Mouse (Mus musculus): Measurements from ENCODE around the gene Dbp.

GRCm38 (mm10) chr7:45747450-45747849 lies 42.6 kb downstream of the Dbp start:
- no peak for TF ChIP-seq USF1 (IDR thresholded peaks at IDR 0.05; ENCODE audit: low read depth, low read length)
- TF ChIP-seq ZC3H11A (IDR thresholded peaks at IDR 0.05; ENCODE audit: low read depth, low read length) = no peak
- no peak for TF ChIP-seq MAFK (IDR thresholded peaks at IDR 0.05; ENCODE audit: insufficient replicate concordance, low read length)
- no peak for TF ChIP-seq EP300 (IDR thresholded peaks at IDR 0.05; ENCODE audit: low read length)
- no peak for TF ChIP-seq MEF2A (IDR thresholded peaks at IDR 0.05; ENCODE audit: borderline replicate concordance, low read depth, low read length)
- TF ChIP-seq BHLHE40 (IDR thresholded peaks at IDR 0.05; ENCODE audit: low read depth, low read length) = no peak
